Mouse (Mus musculus): ENCODE results near the gene Vash2. TPM values are rescaled to one million over a fixed set of nuclear protein-coding genes. Genes with fewer than 3 reads are reported as not detected.
"Not testable (repeated sequence)": the region's sequence is repeated elsewhere in the genome, so short reads cannot be mapped to it uniquely, and the experiment has no call there.

Vash2 gene
- polyA plus RNA-seq (2015; fragmentation: Nextera tagmentation; extraction: Ambion mirVana), result 3.5 and 3.9 TPM in 2 replicates

- H3K27ac ChIP-seq (ENCODE audit: low read depth, low read length), result peak within 1 kb of the TSS; percentile 64
Measured at GRCm38 (mm10) chr1:190979100-190979563, at the start of gene Vash2. Gene Vash2 (minus strand): TSS chr1:190979296.

GRCm38 (mm10) chr1:191026021-191026713 lies 47.1 kb upstream of the Vash2 start, which contains the start of gene Flvcr1:
Gene Flvcr1 (minus strand): TSS chr1:191026158.
- WGBS, result under 1% methylated on average over 50 of the region's 50 CpGs
- peak within 1 kb of the TSS; percentile 90 for H3K27ac ChIP-seq (ENCODE audit: low read depth, low read length)
- H3K36me3 ChIP-seq (ENCODE audit: control insufficient read depth, insufficient read depth), result peaks cover 6% of the 10 kb centered on the region; the same call in 1 of the 2 replicates
- peak; percentile 95 for ATAC-seq
- TF ChIP-seq CTCF (IDR thresholded peaks at IDR 0.05; ENCODE audit: low read depth), result peak; percentile 58
- peak within 1 kb of the TSS; percentile 94 for H3K9ac ChIP-seq (ENCODE audit: low read depth, low read length)
- H3K9me3 ChIP-seq (ENCODE audit: control insufficient read depth), result no peaks in the 10 kb centered on the region
- peak within 1 kb of the TSS; percentile 90 for H3K4me3 ChIP-seq (ENCODE audit: low read depth, low read length)
- H3K27me3 ChIP-seq (replicated peaks; ENCODE audit: control insufficient read depth, insufficient read depth, low read length), result no peaks in the 10 kb centered on the region
- peaks cover 10% of the 10 kb centered on the region for H3K4me1 ChIP-seq (replicated peaks; ENCODE audit: control insufficient read depth, insufficient read depth, low read length)
- peak within 1 kb of the TSS; percentile 91 for H3K4me2 ChIP-seq (replicated peaks; ENCODE audit: low read depth)

More at GRCm38 (mm10) chr1:190979100-190979563, at the start of gene Vash2:
- Histone ChIP-seq H3K4me2 (replicated peaks; ENCODE audit: low read depth) (peak within 1 kb of the TSS; percentile 88), H3K9me3 (ENCODE audit: control insufficient read depth) (no peaks in the 10 kb centered on the region), H3K9ac (ENCODE audit: low read depth, low read length) (peak within 1 kb of the TSS; percentile 59), H3K36me3 (ENCODE audit: control insufficient read depth, insufficient read depth) (no peaks in the 10 kb centered on the region), H3K27me3 (replicated peaks; ENCODE audit: control insufficient read depth, insufficient read depth, low read length) (peaks cover 4% of the 10 kb centered on the region), H3K4me1 (replicated peaks; ENCODE audit: control insufficient read depth, insufficient read depth, low read length) (peaks cover 16% of the 10 kb centered on the region; the same call in 1 of the 2 replicates), H3K4me3 (ENCODE audit: low read depth, low read length) (peak within 1 kb of the TSS; percentile 57)
- under 1% methylated on average over 38 of the region's 38 CpGs for WGBS
- TF ChIP-seq CTCF (IDR thresholded peaks at IDR 0.05; ENCODE audit: low read depth), result no peak
- peak; percentile 82 for ATAC-seq

- peak overlapping the region; percentile 90 for H3K4me3 ChIP-seq (ENCODE audit: low read depth, low read length)
- H3K9ac ChIP-seq (ENCODE audit: low read depth, low read length), result peak overlapping the region; percentile 94
- peak overlapping the region; percentile 90 for H3K27ac ChIP-seq (ENCODE audit: low read depth, low read length)
- H3K4me2 ChIP-seq (replicated peaks; ENCODE audit: low read depth), result peak overlapping the region; percentile 91
- WGBS, result 2% methylated on average over 69 of the region's 69 CpGs
- no peaks in the 10 kb centered on the region for H3K27me3 ChIP-seq (replicated peaks; ENCODE audit: control insufficient read depth, insufficient read depth, low read length)
- TF ChIP-seq CTCF (IDR thresholded peaks at IDR 0.05; ENCODE audit: low read depth), result no peak
- H3K36me3 ChIP-seq (ENCODE audit: control insufficient read depth, insufficient read depth), result peaks cover 6% of the 10 kb centered on the region; the same call in 1 of the 2 replicates
- peak; percentile 2; the same call in 1 of the 2 replicates for ATAC-seq
- no peaks in the 10 kb centered on the region for H3K9me3 ChIP-seq (ENCODE audit: control insufficient read depth)
- H3K4me1 ChIP-seq (replicated peaks; ENCODE audit: control insufficient read depth, insufficient read depth, low read length), result peaks cover 10% of the 10 kb centered on the region
Measured at GRCm38 (mm10) chr1:191025016-191026012, 46.2 kb upstream of the Vash2 start.

- not testable (repeated sequence) for H3K27ac ChIP-seq (ENCODE audit: low read depth, low read length); ATAC-seq; H3K4me3 ChIP-seq (ENCODE audit: low read depth, low read length); H3K9ac ChIP-seq (ENCODE audit: low read depth, low read length); H3K27me3 ChIP-seq (replicated peaks; ENCODE audit: control insufficient read depth, insufficient read depth, low read length); H3K9me3 ChIP-seq (ENCODE audit: control insufficient read depth)
- Histone ChIP-seq H3K4me2 (replicated peaks; ENCODE audit: low read depth) (peak overlapping the region; percentile 33; the same call in 1 of the 2 replicates), H3K4me1 (replicated peaks; ENCODE audit: control insufficient read depth, insufficient read depth, low read length) (peaks cover 10% of the 10 kb centered on the region), H3K36me3 (ENCODE audit: control insufficient read depth, insufficient read depth) (peaks cover 17% of the 10 kb centered on the region; the same call in 1 of the 2 replicates)
- WGBS, result 74% methylated on average over 5 of the region's 6 CpGs
Measured at GRCm38 (mm10) chr1:191023806-191024205, 44.7 kb upstream of the Vash2 start.

GRCm38 (mm10) chr1:191023140-191023539 lies 44.0 kb upstream of the Vash2 start:
- no peak overlapping the region for H3K9ac ChIP-seq (ENCODE audit: low read depth, low read length)
- H3K4me2 ChIP-seq (replicated peaks; ENCODE audit: low read depth), result no peak overlapping the region
- H3K36me3 ChIP-seq (ENCODE audit: control insufficient read depth, insufficient read depth), result peaks cover 17% of the 10 kb centered on the region; the same call in 1 of the 2 replicates
- H3K9me3 ChIP-seq (ENCODE audit: control insufficient read depth), result no peaks in the 10 kb centered on the region
- no peaks in the 10 kb centered on the region for H3K27me3 ChIP-seq (replicated peaks; ENCODE audit: control insufficient read depth, insufficient read depth, low read length)
- peaks cover 10% of the 10 kb centered on the region for H3K4me1 ChIP-seq (replicated peaks; ENCODE audit: control insufficient read depth, insufficient read depth, low read length)
- no peak for ATAC-seq
- no peak overlapping the region for H3K27ac ChIP-seq (ENCODE audit: low read depth, low read length)
- TF ChIP-seq CTCF (IDR thresholded peaks at IDR 0.05; ENCODE audit: low read depth), result no peak
- 49% methylated on average over 2 of the region's 2 CpGs for WGBS
- no peak overlapping the region for H3K4me3 ChIP-seq (ENCODE audit: low read depth, low read length)
